Mouse (Mus musculus) adipocyte (in vitro differentiated cells): ENCODE measurements around the gene Abca2.

ENCODE experiments used
- DNase-seq: peaks from one replicate; pipeline ENCODE4 v3.0.0-alpha.2; 2016; ENCODE audit warnings: low spot score

The Abca2 gene

DNA sequence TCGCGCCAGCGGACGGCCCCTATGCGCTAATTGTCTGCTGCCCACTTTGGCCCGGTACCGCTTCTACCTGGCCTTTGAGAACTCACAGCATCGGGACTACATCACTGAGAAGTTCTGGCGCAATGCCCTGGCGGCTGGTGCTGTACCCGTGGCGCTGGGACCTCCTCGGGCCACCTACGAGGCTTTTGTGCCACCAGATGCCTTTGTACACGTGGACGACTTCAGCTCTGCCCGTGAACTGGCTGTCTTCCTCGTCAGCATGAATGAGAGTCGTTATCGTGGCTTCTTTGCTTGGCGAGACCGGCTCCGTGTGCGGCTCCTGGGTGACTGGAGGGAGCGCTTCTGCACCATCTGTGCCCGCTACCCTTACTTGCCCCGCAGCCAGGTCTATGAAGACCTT is 3.0 kb upstream of the Abca2 start:
- DNase-seq = no peak

DNA sequence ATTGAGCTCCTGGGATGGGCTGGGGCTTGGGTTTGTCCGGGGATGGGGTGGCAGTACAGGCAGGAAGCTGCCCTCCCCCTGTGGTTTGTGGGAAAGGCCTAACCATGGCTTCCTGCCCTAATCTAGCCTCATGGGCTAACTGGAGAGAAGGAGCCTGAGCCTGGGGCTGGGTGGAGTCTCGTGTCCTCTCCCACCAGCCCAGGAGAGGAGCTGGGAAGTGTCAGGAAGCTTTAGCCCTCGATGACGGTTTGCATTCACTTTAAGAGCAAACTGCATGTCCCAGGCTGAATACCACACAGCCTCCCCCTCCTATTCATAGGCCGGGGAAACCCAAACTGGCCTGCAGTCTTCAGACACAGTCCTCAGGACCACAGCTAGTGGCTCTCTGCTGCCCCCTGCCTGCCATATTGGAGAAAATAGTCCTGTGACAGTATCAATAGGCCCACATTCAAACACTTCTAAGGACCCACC is 1.7 kb upstream of the Abca2 start:
- DNase-seq = peak; percentile 84

DNA sequence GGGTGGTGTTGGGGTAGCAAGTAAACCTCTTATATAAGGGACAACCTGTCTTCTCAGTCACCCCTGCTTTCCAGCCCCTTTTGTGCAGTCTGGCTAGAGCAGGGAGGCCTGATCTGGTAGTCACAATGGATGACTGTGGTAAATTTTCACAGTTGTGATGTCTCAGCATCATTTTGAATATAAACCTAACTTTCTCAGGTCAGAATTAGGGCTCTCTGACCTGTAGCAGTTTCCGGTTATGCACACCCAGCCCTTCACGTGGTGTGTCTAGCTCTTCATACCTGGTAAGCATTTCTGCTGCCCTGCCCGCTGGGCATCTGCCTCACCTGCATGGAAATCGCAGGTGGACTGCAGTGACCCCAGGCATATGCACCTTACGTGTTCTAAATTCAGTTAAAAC is 1.2 kb upstream of the Abca2 start:
- no peak for DNase-seq

DNA sequence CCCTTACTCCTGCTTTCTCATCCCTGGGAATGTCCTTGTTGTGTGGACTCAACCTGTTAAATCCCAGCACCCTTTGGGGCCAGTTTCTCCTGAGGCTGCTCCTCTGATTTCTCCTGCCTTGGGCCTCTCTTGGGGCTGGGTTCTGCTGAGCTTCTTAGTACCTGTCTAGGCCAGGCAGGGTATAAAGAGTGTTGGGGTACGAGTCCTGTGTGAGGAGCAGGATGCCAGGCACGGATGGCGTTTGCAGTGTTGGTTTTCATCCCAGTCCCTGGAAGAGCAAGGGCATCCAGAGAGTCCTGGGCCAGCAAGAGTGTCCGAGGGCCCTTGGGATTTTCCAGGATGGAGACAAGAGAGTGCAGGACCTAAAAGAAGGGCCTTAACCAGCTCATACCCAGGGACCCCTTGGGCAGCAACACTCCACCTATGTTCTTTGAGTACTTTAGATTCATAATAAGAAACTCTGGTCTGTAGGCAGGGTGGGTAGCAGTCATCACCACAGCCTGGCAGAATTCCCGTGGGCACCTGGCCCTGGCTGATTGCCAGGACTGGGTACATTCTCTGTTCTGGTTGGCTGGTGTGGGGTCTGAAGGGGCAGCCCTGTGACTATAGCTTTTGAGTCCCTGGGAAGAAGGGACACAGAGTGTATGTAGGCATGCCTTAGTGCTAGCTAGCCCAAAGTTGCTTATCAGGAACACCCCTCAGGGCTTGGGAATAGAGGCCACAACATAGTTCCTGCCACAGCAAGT is 1.1 kb downstream of the Abca2 start:
- no peak for DNase-seq

DNA sequence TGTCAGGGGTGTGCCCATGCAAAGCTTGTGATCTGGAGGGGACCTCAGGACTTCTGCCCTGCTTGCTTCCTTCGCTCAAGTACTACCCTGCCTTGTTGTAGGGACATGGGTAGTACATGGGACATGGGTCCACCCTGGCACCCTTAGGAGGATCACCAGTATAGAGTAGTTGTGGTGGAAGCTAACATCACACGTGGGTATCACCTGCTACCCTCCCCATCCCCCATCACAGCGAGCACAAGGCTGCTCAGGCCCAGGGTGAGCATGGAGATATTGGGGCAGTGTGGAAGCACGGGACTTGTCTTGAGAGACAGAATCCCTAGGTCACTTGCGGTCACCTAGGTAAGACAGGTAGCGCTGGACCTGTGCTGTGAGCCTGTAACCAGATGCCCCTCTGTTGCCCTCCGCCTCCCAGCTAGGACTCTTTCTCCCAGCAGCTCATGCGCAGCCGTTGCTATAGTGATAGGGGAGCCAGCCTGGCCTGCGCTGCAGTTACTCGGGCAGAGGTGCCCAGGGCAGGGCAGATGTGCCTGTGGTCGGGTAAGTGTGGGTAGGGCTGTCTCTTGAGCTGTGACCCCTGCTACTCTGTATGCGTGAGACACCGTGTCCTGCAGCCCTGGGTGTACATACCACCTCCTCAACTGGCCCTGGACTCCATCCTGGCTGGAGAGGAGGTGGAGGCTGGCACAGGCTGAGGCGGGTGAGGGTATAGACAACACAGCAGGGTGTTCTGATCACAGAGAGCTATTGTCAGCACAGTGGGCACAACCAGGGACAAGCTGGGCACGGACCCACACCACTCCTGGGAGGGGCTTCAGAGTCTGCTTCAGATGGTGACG is 2.1 kb downstream of the Abca2 start:
- DNase-seq = no peak

DNA sequence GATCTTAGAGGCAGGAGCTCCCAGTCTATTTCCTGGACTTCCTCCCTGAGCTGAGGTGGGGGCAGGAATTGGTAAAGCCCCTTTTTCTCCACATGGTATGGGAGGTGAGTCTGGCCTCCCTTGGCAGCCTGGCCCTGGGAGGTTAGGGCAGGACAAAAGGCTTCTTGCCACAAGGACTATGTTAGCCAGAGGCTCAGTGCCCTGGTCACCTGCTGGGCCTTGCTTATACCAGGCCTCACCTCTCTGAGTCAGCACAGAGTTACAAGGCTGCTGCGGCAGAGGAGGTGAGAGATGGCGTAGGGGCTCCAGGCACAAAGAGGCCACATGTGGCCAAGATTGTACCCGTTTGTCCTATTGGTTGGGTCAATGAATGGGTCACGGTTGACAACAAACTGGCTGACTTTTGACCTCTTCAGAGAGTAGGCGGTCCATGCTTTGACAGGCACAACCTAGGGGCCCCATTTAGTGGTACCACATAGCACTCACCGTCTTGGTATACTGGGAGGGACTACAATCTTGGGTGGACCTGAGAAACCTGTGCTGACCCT is 2.9 kb downstream of the Abca2 start:
- no peak for DNase-seq

DNA sequence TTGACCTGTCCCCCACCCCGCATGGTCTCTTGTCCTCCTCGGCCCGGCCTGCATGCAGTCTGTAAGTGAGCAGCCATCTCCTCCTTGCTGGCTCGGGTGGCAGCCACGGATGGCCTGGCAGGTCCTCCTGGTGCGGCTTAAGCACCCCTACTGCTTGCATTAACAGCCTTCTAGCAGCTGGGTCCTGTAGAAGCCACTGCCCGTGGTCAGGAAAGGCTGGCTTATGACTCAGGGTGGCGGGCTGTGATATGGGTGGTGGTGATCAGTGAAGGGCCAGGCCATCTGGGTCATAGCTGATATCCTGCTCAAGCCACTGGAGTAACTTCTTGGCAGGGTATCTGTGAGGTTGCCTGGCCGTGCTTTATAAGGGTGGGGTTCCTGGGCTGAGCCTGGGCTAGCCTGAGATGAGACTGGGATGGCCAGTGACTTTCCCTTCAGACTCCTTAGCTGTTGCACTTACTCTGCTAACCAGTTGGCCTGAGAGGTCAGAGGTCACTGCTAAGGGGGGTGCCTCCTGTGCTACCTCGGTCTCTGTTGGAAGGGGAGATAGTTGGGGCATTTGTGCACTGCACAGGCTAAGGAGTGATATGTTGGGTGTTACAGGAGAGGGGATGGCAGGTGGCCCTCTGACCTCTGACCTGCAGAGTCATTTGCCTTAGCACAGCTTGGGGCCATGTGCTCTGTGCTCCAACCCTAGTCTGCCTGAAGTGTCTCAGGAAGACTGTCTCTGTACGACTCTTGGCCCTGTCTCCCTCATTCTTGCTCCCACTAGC is 4.0 kb downstream of the Abca2 start:
- DNase-seq = no peak

DNA sequence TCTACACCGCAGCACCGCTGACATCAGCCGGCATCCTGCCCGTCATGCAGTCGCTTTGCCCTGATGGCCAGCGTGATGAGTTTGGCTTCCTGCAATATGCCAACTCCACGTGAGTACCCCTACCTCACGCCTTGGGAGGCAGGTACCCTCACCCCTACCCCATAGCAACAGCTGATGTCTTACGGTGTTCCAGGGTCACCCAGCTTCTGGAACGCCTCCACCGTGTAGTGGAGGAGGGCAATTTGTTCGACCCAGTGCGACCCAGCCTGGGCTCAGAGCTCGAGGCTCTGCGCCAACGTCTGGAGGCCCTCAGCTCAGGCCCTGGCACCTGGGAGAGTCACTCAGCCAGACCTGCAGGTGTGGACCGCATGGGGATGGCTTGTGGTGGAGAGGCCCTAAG is 4.6 kb downstream of the Abca2 start:
- no peak for DNase-seq

DNA sequence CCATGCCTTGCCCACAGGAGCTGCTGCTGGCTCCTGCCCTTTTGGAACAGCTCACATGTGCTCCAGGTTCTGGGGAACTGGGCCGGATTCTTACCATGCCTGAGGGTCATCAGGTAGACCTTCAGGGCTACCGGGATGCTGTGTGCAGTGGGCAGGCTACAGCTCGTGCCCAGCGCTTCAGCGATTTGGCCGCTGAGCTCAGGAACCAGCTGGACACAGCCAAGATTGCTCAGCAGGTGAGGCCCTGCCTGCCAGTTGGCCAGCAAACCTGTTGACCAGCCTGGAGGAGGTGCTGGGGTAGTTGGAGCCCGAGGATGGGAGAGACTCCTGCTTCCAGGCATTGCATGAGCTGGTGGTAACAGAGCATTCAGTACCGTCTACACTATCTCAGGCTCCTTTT is 5.8 kb downstream of the Abca2 start:
- no peak for DNase-seq

DNA sequence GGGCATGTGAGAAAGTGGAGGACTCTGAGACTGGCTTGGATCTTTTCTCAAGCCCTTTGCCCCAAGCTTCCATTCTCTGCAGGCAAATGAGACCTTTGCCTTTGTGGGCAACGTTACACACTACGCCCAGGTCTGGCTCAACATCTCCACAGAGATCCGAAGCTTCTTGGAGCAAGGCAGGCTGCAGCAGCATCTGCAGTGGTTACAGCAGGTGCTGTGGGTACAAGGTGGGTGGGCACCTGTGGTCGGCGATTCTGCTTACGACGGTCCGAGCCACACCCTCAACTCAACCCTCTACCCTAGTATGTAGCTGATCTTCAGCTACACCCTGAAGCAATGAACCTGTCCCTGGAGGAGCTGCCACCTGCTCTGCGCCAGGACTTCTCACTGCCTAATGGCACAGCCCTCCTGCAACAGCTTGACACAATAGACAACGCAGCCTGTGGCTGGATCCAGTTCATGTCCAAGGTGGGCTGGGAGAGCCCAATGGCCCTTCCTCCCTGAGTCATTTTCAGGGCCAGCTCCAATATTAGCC is 7.8 kb downstream of the Abca2 start:
- no peak for DNase-seq

DNA sequence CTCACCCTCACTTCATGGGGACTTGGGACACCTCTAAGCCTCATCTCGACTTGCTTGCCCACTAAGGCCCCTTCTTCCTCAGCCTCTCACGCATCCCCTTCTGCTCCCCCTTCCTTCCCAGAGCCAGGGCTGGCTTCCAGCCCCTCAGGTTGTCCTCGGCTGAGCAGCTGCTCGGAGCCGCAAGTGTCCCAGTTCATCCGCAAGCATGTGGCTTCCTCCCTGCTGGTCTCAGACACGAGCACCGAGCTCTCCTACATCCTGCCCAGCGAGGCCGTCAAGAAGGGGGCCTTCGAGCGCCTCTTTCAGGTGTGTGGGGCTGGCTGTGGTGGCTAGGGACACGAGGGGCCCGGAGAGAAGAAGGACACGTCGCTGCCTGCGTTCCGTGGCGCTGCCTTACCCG is 12.6 kb downstream of the Abca2 start:
- DNase-seq = no peak

DNA sequence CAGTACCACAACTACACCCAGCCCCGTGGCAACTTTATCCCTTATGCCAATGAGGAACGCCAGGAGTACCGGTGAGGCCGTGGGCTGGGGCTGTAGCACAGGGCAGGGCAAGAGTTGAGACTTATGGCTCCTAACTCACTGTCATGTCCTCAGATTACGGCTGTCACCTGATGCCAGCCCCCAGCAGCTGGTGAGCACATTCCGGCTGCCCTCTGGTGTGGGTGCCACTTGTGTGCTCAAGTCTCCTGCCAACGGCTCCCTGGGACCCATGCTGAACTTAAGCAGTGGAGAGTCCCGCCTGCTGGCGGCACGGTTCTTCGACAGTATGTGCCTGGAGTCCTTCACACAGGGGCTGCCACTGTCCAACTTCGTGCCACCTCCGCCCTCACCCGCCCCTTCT is 14.2 kb downstream of the Abca2 start:
- no peak for DNase-seq

DNA sequence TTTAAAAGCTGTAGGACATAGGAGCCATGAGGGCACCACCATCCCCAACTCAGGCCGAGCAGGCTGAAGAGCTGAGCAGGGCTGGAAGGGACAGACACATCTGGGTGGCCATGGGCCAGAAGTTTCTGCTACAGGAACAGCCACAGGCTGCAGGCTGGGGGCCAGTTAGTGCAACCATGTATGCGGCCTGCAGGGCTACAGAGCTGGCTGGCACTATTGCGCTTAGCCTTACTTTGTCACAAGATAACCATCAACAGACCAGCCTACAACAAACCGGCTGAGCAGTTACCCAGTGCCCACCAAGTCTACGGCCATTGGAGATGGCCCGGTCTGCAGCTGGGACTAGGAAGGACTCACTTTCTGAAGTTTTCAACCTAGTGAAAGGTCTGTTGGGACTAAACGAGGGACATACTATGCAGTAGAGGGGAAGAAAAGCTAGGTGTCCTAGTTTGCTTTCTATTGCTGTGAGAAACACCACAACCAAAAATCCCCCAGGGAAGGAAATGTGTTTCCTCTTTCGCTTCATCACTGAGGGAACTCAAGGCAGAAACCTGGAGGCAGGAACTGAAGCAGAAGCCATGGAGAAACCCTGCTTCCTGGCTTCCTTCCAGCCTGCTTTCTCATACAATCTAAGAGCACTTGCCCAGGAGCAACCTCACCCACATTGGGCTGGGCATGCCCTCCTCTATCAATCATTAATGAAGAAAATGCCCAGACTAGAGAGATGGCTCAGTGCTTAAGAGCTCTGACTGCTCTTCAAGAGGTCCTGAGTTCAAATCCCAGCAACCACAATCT is 22.5 kb downstream of the Abca2 start:
- no peak for DNase-seq

DNA sequence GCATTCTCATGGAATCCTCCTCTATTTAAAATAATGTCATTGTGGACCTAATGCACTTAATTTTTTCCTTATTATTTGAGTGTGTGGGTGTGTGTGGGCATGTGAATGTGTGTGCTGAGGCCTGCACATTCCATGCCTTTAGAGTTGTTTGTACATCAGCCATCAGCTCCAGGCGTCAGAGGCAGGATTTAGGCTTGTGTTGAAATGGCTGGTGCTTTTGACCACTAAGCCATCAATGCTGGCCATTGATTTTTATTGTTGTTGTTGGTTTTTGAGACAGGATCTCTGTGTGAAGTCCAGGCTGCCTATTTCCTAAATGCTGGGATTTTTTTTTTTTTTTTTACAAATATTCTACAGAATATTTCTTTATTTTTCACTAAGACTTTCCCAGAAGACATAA is 24.4 kb downstream of the Abca2 start:
- no peak for DNase-seq

DNA sequence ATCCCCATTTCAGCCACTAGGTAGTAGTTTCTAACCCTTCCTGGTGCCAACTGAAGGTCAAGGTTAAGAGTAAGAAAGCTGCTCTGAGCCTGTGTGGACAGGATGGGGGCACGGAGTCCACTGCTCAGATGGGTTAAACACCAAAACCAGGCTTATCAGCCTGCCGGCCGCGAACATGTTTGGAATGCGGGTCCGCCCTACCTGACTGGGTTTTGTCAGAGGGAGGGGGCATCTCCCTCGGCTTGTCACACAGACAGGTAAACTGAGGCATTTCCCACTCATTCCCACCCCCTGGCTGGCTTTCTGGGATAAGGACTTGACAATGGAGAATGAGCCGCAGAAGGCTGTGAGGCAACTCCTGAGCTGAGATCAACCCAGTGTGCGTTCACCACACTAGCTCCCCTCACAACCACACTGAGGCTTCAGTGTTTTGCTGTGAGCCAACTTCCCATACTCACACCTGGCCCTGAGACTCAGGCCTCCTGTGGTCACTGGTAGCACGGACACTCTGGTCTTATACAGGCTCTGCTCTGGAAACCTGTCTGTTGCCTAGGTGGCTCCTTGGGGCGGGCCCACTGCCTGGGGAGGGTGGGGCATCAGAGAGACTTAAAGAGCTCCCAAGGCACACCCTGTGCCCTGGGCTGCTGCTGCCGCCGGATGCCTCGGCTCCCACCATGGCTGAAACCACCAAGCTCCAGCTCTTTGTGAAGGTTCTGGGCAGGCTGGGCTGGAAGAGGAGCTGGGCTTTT is 27.9 kb downstream of the Abca2 start, which contains the start of gene Clic3:
Gene Clic3, plus strand, starts transcription at position 634 of the 749 bp plus-strand sequence.
- DNase-seq = no peak

DNA sequence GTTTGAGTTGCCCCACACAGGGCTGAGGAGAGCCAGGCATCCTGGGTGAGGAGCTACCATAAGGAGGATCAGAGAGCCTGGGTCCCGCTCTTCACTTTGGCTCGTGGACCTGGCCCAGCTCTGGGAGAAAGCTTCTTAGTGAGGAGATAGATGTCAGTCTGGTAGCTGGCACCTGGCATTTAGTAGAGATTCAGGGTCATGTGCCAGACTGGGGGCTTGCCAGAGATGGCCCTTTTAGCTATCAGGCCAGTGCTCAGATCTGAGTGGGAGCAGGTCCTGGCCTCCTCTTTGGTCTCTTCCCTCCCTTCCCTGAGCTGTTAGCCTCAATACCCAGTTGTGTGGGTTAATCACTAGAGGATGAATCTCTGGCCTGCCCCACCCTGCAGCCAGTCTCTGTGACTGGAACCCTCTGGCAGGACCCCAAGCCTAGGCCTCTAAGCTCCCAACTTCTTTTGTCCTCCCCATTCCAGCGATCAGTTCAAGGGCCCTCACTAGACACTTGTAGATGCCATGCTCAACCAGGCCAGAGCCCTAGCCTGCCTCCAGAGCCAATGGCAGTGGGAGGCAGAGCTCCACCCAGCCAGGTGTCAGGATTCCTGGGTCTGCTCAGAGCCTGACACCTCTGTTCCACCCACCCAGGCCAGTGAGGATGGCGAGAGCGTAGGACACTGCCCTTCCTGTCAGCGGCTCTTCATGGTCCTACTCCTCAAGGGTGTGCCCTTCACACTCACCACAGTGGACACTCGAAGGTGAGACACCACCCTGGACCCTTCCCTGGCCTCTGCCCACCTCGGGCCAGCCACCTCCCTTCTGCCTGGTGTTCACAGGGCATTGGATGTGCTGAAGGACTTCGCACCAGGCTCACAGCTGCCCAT is 28.8 kb downstream of the Abca2 start:
- no peak for DNase-seq

DNA sequence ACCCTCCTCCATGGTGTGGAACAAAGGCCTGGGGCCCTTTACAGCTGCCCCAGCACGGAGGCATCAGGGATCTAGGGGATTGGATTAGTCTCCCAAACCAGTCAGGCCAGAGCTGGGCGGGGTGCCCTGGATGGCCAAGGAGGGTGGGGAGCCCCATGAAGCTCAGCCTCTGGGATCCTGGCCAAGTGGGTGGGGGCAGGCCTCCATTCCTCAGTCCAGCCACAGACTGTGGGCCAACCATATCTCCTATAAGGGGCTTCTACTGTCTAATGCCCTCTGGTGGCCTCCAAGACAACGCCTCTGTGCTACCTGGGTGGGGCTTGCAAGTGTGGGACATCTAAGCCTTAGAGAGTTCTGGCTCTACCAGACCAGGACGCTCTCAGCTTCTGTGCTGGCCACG is 30.4 kb downstream of the Abca2 start:
- DNase-seq = peak; percentile 38

DNA sequence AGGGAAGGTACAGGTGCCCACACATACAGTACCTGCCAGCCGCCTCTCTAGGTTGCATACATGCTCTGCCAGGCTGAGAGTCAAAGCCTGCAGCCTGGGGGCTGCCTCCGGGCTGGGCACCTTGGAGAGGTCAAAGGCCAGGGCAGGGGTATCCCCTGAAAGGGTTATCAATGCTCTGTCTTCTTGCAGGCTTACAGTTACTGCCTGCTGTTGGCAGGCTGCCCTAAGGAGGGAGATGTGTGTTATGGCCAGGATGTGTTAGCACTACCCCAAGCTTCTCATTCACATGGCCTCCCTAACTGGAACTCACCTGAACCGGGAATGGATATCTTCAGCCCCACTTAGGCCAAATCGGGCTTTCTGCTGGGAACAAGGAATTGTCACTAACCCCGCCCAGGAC is 31.6 kb downstream of the Abca2 start:
- no peak for DNase-seq

DNA sequence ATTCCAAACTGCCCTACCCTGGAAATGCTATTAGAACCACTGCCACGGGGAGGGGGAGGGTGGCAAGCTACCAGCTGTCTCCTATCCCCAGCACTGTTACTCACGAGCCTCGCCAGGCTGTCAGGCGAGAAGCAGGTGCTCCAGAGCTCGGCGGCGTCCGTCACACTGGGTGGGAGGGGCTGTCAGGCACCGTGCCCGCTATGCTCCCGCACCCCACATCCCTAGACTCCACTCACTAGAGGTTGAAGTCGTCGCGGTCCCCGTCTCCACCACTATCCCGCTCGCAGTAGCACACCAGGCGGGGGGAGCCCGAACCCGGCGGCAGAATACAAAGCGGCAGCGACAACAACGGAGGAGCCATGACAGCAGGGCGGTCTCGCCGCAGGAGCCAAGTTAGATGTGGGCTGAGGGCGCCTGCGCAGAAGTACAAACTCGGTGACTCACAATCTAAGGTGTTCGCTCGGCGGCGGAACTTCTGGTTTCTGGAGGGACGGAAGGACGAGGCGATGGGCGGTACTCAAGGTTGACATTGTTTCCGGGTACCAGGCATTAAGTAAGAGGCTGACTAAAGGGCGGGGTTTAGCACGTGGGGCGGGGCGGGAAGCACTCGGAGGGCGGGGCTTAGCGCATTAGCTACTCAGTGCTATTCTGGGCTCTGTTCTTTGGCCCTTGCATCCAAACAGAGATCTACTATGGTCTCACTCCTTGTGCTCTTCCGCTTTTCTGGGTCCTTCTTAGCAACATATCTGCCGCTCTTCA is 32.2 kb downstream of the Abca2 start, which contains the start of gene Paxx:
Gene Paxx, minus strand, starts transcription at position 544 of the 759 bp plus-strand sequence.
- DNase-seq = peak; percentile 96
